Mouse (Mus musculus) lung, postnatal 0 days (tissue): ENCODE results near the gene Prkar1a. TPM values are rescaled to one million over a fixed set of nuclear protein-coding genes. Genes with fewer than 3 reads are reported as not detected.

Experiments used
- ATAC-seq: fragments of 200-750 bp; cut with Nextera tagmentation; 2 replicates; pipeline ENCODE4 v1.8.0; 2017; ENCODE audit warnings: moderate library complexity
- DNase-seq: peaks from one replicate; pipeline ENCODE4 v3.0.0-alpha.2; 2016; ENCODE audit warnings: low spot score
- H3K27ac ChIP-seq: fragments of 300-500 bp; sonication (generic); 2 replicates; pipeline ENCODE4 v1.5.1; 2014; ENCODE audit warnings: antibody characterized with exemption, mild to moderate bottlenecking, low read length, mixed read lengths
- H3K27me3 ChIP-seq: fragments of 300-500 bp; sonication (generic); replicated peaks from 2 replicates; pipeline ENCODE4 v1.6.1; 2014; ENCODE audit warnings: low read length, mixed read lengths; ENCODE audit not compliant: insufficient read depth
- H3K36me3 ChIP-seq: fragments of 300-500 bp; sonication (generic); 2 replicates; pipeline ENCODE4 v1.6.1; 2014; ENCODE audit warnings: low read length, mixed read lengths; ENCODE audit not compliant: insufficient read depth
- H3K4me1 ChIP-seq: fragments of 300-500 bp; sonication (generic); 2 replicates; pipeline ENCODE4 v1.6.1; 2014; ENCODE audit warnings: antibody characterized with exemption, low read depth, low read length, mixed read lengths; ENCODE audit not compliant: insufficient read depth
- H3K4me2 ChIP-seq: fragments of 300-500 bp; sonication (generic); replicated peaks from 2 replicates; pipeline ENCODE4 v1.6.1; 2014; ENCODE audit warnings: low read depth, mild to moderate bottlenecking, low read length, moderate library complexity, mixed read lengths
- H3K4me3 ChIP-seq: fragments of 300-500 bp; sonication (generic); 2 replicates; pipeline ENCODE4 v1.5.1; 2014; ENCODE audit warnings: low read depth, low read length
- H3K9ac ChIP-seq: fragments of 300-500 bp; sonication (generic); replicated peaks from 2 replicates; pipeline ENCODE4 v1.6.1; 2014; ENCODE audit warnings: low read depth, mild to moderate bottlenecking
- H3K9me3 ChIP-seq: fragments of 300-500 bp; sonication (generic); 2 replicates; pipeline ENCODE4 v1.6.1; 2016; ENCODE audit warnings: low read length, mixed read lengths
- CTCF ChIP-seq: IDR thresholded peaks from 2 replicates; pipeline ENCODE4 v1.5.1; 2016; ENCODE audit warnings: antibody characterized with exemption, mild to moderate bottlenecking
- EP300 ChIP-seq: IDR thresholded peaks from 2 replicates; pipeline ENCODE4 v1.6.1; 2016; ENCODE audit warnings: antibody characterized with exemption, mild to moderate bottlenecking, control low read depth
- WGBS: fragments of 180-500 bp; shearing (Covaris S2); extraction: QIAGEN DNeasy Blood & Tissue Kit; methylation state at CpG from one replicate; pipeline ENCODE4 v1.1.7; 2014; 5-methylcytosine and 5-hydroxymethylcytosine counted together
- polyA plus RNA-seq: library from polyadenylated mRNA; unstranded; fragments of >200 nt; fragmentation: Nextera tagmentation; extraction: Ambion mirVana; gene quantifications from 2 replicates; pipeline ENCODE4 v1.2.1, GENCODE M21; 2015

The Prkar1a gene
- polyA plus RNA-seq, 1 experiment from 2014 or later: 305 TPM

DNA sequence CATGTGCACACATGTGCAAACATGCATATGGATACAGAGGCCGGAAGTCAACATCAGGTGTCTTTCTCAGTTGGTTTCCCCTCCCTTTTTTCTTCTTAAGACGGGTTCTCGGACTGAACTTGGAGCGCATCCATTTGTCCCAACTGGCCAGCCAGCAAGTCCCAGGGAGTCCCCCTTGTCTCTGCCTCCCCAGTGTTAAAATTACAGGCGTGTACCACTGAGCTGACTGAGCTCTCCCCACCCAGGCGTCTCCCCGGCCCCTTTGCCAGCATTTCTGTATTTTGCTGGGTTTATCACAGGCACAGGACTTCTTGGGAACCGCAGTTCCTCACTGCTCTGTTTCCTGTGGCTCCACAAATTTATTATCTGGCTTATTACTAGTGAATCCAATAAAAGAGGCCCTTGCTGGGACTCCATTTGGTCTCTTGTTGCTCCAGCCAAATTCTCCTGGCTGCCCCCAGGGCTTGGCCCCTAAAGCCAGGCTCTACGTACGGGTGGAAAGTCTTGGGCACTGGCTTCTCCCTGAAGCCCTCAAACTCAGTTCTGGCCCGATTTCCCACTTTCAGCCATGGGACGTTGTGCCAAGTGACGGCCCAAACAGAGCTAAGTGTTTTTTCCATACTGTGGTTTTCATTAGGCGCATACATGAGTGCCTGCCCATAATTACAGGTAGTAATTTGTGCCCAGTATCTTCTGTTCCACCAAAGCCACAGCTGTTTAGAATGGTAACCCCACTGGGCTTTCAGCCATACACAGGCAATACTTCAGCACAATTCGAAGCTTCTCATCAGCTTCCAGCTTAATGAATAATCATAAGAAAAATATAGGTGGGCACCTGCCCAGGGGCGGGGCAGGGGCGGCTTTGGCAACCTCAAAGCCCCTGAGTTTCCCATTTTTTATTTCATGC lies 65.4 kb downstream of the Prkar1a start:
- no peak for DNase-seq
- Histone ChIP-seq H3K4me1 (no peaks in the 10 kb centered on the region; the same call in 1 of the 2 replicates), H3K9me3 (no peaks in the 10 kb centered on the region), H3K4me2 (no peak overlapping the region), H3K9ac (no peak overlapping the region), H3K27ac (no peak overlapping the region), H3K4me3 (no peak overlapping the region), H3K36me3 (no peaks in the 10 kb centered on the region), H3K27me3 (no peaks in the 10 kb centered on the region)
- 84% methylated on average over 17 of the region's 17 CpGs for WGBS
- no peak for ATAC-seq
- TF ChIP-seq CTCF: no peak
- TF ChIP-seq EP300: no peak

DNA sequence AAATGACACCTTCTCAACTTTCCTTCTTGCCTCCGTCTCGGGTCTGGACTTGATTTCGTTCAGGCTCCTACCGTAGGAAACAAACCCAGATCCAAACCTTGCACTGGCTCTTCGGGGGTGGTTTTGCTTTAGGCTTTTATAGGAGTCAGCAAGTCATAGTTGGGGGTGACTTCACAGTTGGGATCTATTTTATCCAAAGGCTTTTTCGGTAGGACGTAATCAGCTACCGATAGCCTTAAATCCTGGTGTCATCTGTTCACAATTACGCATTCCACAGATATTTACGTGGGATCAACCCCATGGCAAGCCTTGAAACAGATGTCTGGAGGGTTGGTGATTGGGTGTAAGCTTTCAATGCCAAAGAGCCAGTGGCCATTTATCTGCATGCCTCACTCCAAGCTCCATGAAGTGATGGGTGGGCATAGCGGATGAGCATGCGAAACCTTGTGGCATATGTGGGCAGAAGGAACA lies 66.1 kb downstream of the Prkar1a start:
- H3K27me3 ChIP-seq: no peaks in the 10 kb centered on the region
- no peak for DNase-seq
- H3K36me3 ChIP-seq: no peaks in the 10 kb centered on the region
- no peak overlapping the region for H3K4me3 ChIP-seq
- no peak for ATAC-seq
- no peak overlapping the region for H3K4me2 ChIP-seq
- WGBS: 91% methylated on average over 12 of the region's 12 CpGs
- no peak overlapping the region for H3K9ac ChIP-seq
- no peaks in the 10 kb centered on the region for H3K9me3 ChIP-seq
- H3K27ac ChIP-seq: no peak overlapping the region
- TF ChIP-seq CTCF: no peak
- TF ChIP-seq EP300: no peak
- H3K4me1 ChIP-seq: no peaks in the 10 kb centered on the region; the same call in 1 of the 2 replicates

DNA sequence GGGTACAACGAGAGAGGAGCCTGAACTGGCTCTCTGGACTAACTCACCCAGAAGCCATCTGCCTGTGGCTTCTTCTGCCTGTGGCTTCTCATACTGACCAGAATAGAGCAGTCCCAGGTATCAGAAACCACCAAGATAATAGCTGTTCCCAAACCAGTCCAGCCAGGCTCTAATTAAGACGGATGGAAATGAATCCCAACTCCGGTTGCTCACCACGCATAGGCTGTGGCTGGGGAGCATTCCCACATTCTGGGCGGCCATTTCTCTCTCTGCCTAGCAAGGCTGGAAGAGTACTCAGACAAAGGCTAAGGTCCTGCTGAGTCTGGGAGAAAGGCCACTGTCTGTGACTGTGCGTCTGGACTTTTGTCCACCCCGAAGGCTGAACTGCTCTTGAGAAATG lies 67.8 kb downstream of the Prkar1a start:
- ATAC-seq (no peak), DNase-seq (no peak)
- Histone ChIP-seq H3K27ac (no peak overlapping the region; the same call in 1 of the 2 replicates), H3K4me2 (no peak overlapping the region), H3K4me1 (peaks cover 3% of the 10 kb centered on the region; the same call in 1 of the 2 replicates), H3K36me3 (no peaks in the 10 kb centered on the region), H3K4me3 (no peak overlapping the region), H3K27me3 (no peaks in the 10 kb centered on the region), H3K9ac (no peak overlapping the region; the same call in 1 of the 2 replicates), H3K9me3 (no peaks in the 10 kb centered on the region)
- 75% methylated on average over 7 of the region's 7 CpGs for whole genome bisulfite sequencing
- TF ChIP-seq EP300 (no peak), CTCF (no peak)

DNA sequence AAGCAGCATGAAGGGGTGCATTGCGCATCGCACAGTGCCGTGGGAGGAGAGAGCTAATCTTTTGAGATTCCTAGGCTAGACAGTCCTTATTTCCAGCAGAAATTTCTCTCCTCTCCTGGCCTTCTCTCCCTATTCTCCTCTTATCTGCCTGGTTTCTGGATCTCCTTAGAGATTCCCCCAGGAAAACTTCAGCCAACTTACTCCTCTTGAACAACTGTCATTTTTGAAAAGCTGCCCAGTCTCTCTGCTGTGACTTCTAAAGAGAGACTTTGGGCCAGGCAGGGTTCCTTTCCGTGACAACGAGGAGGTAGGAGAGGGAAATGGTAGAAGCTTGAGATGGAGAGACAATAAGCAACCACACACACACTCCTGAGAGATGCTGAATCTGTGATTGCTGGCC lies 68.2 kb downstream of the Prkar1a start:
- Histone ChIP-seq H3K4me3 (no peak overlapping the region), H3K27ac (no peak overlapping the region; the same call in 1 of the 2 replicates), H3K9me3 (no peaks in the 10 kb centered on the region), H3K4me1 (peaks cover 7% of the 10 kb centered on the region; the same call in 1 of the 2 replicates), H3K36me3 (no peaks in the 10 kb centered on the region), H3K9ac (no peak overlapping the region), H3K27me3 (no peaks in the 10 kb centered on the region), H3K4me2 (no peak overlapping the region)
- TF ChIP-seq EP300 (no peak), CTCF (no peak)
- WGBS: 67% methylated on average over 5 of the region's 5 CpGs
- ATAC-seq (no peak), DNase-seq (no peak)

DNA sequence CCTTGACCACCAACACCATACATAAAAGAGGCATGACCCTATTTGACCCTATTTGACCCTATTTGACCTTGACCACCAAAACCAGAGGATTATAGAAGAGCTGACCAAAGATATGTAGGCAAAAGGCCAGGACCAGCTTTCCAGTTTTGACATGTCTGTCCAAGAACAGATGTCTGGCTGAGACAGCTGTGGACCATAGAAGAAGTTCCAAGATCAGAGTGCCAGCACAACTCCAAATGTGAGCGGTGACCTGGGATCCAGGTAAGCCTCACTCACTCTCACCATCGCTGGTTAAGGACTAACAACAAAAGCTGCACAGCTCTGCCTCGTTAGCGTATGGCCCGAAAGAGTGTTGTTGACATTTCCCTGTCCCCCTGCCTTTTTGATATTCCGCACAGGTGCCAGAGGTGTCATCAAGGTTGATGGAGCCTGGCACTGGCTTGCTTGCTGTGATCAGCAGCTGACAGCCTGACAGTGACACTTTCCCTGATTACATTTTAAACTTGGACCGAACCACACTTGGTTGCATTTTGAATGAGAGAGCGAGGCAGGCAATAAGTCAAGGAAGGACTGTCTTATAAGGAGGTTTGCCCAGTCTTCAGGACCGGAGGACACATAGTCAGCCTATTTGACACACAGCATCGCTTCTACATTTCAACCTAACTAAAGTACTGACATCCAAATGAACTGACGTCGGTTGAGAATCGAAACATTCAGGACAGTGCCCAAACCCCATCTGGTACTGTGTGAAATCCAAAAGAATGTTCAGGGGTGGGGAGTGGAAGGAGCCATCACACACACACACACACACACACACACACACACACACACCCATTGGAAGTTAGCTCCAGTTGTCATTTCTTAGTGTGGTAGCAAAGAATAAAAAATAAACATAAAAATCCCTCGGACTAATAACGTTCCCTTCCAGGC lies 69.0 kb downstream of the Prkar1a start:
- ATAC-seq (no peak), DNase-seq (peak; percentile 30)
- H3K36me3 ChIP-seq: no peaks in the 10 kb centered on the region
- 76% methylated on average over 15 of the region's 15 CpGs for WGBS
- no peaks in the 10 kb centered on the region for H3K27me3 ChIP-seq
- H3K9me3 ChIP-seq: no peaks in the 10 kb centered on the region
- no peak overlapping the region for H3K4me3 ChIP-seq
- peaks cover 7% of the 10 kb centered on the region; the same call in 1 of the 2 replicates for H3K4me1 ChIP-seq
- H3K4me2 ChIP-seq: no peak overlapping the region
- no peak overlapping the region for H3K27ac ChIP-seq
- no peak overlapping the region for H3K9ac ChIP-seq
- no peak for TF ChIP-seq EP300
- TF ChIP-seq CTCF: no peak

Other genes starting within 250 kb of the Prkar1a start
- gene 9930022D16Rik, start 235.5 kb upstream of the Prkar1a start, polyA plus RNA-seq: 0.07 TPM in 1 of 2 replicates, not detected in the other
- gene Amz2, start 223.5 kb upstream of the Prkar1a start, polyA plus RNA-seq: 23.6 and 28.8 TPM in 2 replicates
- 6.6 and 7.1 TPM in 2 replicates for gene Arsg, start 176.0 kb upstream of the Prkar1a start, polyA plus RNA-seq
- 1.8 and 2.3 TPM in 2 replicates for gene Slc16a6, start 175.8 kb upstream of the Prkar1a start, polyA plus RNA-seq
- 51.4 and 65.1 TPM in 2 replicates for gene Wipi1, start 37.4 kb upstream of the Prkar1a start, polyA plus RNA-seq
- 8.4 and 12.5 TPM in 2 replicates for gene Fam20a, start 72.9 kb downstream of the Prkar1a start, polyA plus RNA-seq
- 0.15 TPM in 1 of 2 replicates, not detected in the other for gene 1700012B07Rik, start 178.6 kb downstream of the Prkar1a start, polyA plus RNA-seq